Mouse (Mus musculus) stomach, postnatal 0 days (tissue): ENCODE results near the gene Cenpf. TPM values are rescaled to one million over a fixed set of nuclear protein-coding genes. Genes with fewer than 3 reads are reported as not detected.

Source experiments
- ATAC-seq: fragments of 200-750 bp; cut with Nextera tagmentation; 2 replicates; pipeline ENCODE4 v1.8.0; 2017; ENCODE audit not compliant: low FRiP score, low TSS enrichment
- DNase-seq: peaks from one replicate; pipeline ENCODE4 v3.0.0-alpha.2; 2016; ENCODE audit warnings: low spot score
- H3K27ac ChIP-seq: fragments of 300-500 bp; sonication (generic); replicated peaks from 2 replicates; pipeline ENCODE4 v1.5.1; 2014; ENCODE audit warnings: mild to moderate bottlenecking, control low read depth
- H3K27me3 ChIP-seq: fragments of 300-500 bp; sonication (generic); 2 replicates; pipeline ENCODE4 v1.6.1; 2014; ENCODE audit warnings: low read length; ENCODE audit not compliant: control insufficient read depth, insufficient read depth
- H3K36me3 ChIP-seq: fragments of 300-500 bp; sonication (generic); 2 replicates; pipeline ENCODE4 v1.6.1; 2014; ENCODE audit warnings: low read length, mixed read lengths; ENCODE audit not compliant: control insufficient read depth, insufficient read depth
- H3K4me1 ChIP-seq: fragments of 300-500 bp; sonication (generic); replicated peaks from 2 replicates; pipeline ENCODE4 v1.6.1; 2014; ENCODE audit warnings: antibody characterized with exemption; ENCODE audit not compliant: control insufficient read depth, insufficient read depth
- H3K4me2 ChIP-seq: fragments of 300-500 bp; sonication (generic); replicated peaks from 2 replicates; pipeline ENCODE4 v1.6.1; 2014; ENCODE audit warnings: low read depth, mild to moderate bottlenecking, control low read depth, moderate library complexity
- H3K4me3 ChIP-seq: fragments of 300-500 bp; sonication (generic); 2 replicates; pipeline ENCODE4 v1.5.1; 2014; ENCODE audit warnings: low read depth, low read length, control low read depth
- H3K9ac ChIP-seq: fragments of 300-500 bp; sonication (generic); 2 replicates; pipeline ENCODE4 v1.6.1; 2014; ENCODE audit warnings: mild to moderate bottlenecking, low read length, control low read depth, mixed read lengths
- H3K9me3 ChIP-seq: fragments of 300-500 bp; sonication (generic); 2 replicates; pipeline ENCODE4 v1.6.1; 2016; ENCODE audit warnings: low read length; ENCODE audit not compliant: control insufficient read depth
- CTCF ChIP-seq: IDR thresholded peaks from 2 replicates; pipeline ENCODE4 v1.5.1; 2016; ENCODE audit warnings: antibody characterized with exemption, low read depth, mild to moderate bottlenecking, moderate library complexity
- EP300 ChIP-seq: optimal IDR thresholded peaks from 2 replicates; pipeline ENCODE3; 2016; ENCODE audit warnings: antibody characterized with exemption
- WGBS: fragments of 180-500 bp; shearing (Covaris S2); extraction: QIAGEN DNeasy Blood & Tissue Kit; methylation state at CpG from one replicate; pipeline ENCODE4 v1.1.7; 2014; 5-methylcytosine and 5-hydroxymethylcytosine counted together
- polyA plus RNA-seq: library from polyadenylated mRNA; unstranded; fragments of >200 nt; fragmentation: Nextera tagmentation; extraction: Ambion mirVana; gene quantifications from 2 replicates; pipeline ENCODE4 v1.2.1, GENCODE M21; 2015

Cenpf gene
- polyA plus RNA-seq, 1 experiment from 2014 or later: 21.7 TPM

DNA sequence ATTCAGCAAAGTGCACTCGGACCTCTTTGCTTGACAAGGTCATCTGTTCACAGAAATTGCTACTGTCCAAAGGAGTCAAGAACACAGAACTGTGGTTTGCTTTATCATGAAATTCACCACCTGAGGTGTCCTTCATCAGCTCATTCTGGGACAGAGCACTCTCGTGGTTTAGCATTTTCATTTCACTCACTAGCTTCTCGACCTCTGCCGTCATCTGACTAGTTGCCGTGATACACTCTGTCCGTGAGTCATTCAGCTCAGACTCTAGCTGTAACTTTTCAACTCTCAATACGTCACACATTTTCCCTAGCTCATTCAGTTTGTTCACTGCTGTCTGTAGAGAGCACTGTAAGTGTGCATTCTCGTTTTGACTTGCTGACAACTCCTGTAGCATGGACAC, 30.5 kb downstream of the Cenpf start:
- WGBS: 90% methylated on average over 8 of the region's 8 CpGs
- H3K4me3 ChIP-seq: no peak overlapping the region
- H3K9me3 ChIP-seq: no peaks in the 10 kb centered on the region
- no peak for TF ChIP-seq EP300
- TF ChIP-seq CTCF: no peak
- H3K9ac ChIP-seq: no peak overlapping the region
- H3K27me3 ChIP-seq: no peaks in the 10 kb centered on the region
- peaks cover 18% of the 10 kb centered on the region for H3K36me3 ChIP-seq
- ATAC-seq: no peak
- no peak for DNase-seq
- no peaks in the 10 kb centered on the region for H3K4me1 ChIP-seq
- H3K27ac ChIP-seq: no peak overlapping the region
- no peak overlapping the region for H3K4me2 ChIP-seq

DNA sequence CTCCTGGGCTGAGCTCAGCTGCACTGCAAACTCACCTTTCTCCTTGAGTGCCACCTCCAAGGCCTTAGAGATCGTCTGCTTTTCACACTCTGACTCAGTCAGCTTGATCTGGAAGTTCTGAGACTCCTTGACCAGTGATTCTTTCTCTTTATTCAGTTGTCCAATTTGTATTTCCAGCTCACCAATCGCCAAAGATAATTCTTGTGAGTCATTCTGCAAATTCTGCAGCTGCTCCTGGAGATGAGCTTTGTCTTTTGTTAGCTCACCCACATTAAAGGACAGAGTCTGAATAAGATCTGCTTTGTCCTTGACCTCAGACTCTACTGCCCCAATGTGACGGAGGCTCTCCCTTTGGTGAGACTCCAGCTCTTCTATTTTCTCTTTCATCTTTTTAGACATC, 34.1 kb downstream of the Cenpf start:
- Histone ChIP-seq H3K9ac (no peak overlapping the region), H3K4me1 (no peaks in the 10 kb centered on the region), H3K27ac (no peak overlapping the region), H3K36me3 (peaks cover 21% of the 10 kb centered on the region), H3K9me3 (no peaks in the 10 kb centered on the region), H3K4me2 (no peak overlapping the region), H3K27me3 (no peaks in the 10 kb centered on the region), H3K4me3 (no peak overlapping the region)
- DNase-seq: no peak
- WGBS: 87% methylated on average over 3 of the region's 3 CpGs
- TF ChIP-seq CTCF: no peak
- TF ChIP-seq EP300: no peak
- ATAC-seq: no peak

DNA sequence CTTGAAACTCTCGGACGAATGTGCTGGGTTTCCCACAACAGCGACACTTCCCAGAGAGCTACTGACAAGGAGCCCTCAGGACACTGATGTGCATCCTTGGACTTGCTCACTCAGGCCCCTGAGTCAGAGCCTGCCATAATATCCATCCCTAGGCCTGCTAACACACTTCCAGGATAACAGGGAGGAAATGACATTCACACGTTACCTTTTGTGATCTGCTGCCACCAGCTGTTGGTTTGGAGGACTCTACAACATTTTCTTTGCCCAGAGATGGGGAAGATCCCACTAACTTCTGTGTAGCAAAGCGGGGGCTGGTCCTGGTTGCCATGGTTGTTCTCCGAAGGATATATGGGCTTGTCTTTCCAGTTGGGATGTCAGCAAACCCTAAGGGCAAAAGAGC, 41.3 kb downstream of the Cenpf start:
- no peak overlapping the region for H3K27ac ChIP-seq
- peaks cover 10% of the 10 kb centered on the region for H3K36me3 ChIP-seq
- peak; percentile 57 for TF ChIP-seq CTCF
- TF ChIP-seq EP300: no peak
- no peak overlapping the region for H3K4me2 ChIP-seq
- ATAC-seq (no peak), DNase-seq (no peak)
- H3K9me3 ChIP-seq: no peaks in the 10 kb centered on the region
- H3K27me3 ChIP-seq: no peaks in the 10 kb centered on the region
- H3K9ac ChIP-seq: no peak overlapping the region
- H3K4me1 ChIP-seq: no peaks in the 10 kb centered on the region
- H3K4me3 ChIP-seq: no peak overlapping the region
- WGBS: 90% methylated on average over 6 of the region's 6 CpGs

DNA sequence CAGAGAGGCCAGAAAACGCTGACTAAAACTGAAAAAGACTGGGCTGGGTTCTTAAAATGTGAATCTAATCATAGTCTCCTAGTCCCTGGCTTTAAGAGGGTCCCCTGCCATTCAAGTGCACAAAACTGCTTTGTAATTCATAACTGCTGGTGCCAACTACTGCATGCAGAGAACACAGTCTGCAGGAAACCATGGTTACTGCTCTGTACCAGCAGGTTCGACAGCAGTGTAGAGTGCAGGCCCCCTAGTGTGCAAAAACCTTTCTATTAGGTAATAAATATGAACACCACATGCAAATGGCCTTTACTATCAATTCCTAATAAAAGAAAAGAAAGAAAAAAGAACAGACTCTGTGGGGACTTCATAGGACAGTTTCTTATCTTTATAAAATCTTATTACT, 42.5 kb downstream of the Cenpf start:
- WGBS: 78% methylated on average over 2 of the region's 2 CpGs
- Histone ChIP-seq H3K27me3 (no peaks in the 10 kb centered on the region), H3K4me2 (no peak overlapping the region), H3K4me3 (no peak overlapping the region), H3K36me3 (peaks cover 10% of the 10 kb centered on the region), H3K4me1 (no peaks in the 10 kb centered on the region), H3K9ac (no peak overlapping the region), H3K9me3 (no peaks in the 10 kb centered on the region), H3K27ac (no peak overlapping the region)
- TF ChIP-seq EP300 (no peak), CTCF (peak; percentile 19; the same call in 1 of the 2 replicates)
- ATAC-seq (no peak), DNase-seq (no peak)

DNA sequence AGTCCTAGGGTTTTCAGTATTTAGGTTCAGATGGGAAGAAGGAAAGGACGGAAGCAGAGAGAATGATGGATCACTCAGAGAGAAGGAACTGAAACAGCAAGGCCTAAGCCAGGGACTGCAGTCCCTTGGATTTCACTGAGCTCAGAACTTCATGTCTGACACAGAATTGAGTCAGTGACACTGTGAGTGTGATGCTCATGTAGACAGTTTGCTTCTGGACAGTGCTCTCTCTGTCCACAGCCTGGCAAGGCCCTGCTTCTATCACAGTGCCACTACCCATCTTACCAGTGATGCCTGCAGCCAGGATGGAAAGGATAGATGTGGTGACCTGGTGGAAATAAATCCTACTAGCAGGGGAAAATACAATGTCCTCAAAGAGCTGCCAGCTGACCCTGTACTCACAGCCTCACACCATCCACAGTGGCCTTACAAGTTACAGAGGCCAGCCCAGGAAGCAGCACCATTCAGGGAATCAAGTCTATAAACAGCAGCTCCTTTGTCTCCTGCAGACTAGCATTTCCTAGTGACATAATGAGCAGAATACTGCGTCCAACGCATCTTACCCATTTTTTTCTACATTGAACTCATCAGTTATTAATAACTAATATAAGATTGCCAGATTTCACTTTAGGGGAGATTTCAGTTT, 43.1 kb downstream of the Cenpf start:
- H3K4me2 ChIP-seq: no peak overlapping the region
- DNase-seq (no peak), ATAC-seq (no peak)
- no peaks in the 10 kb centered on the region for H3K4me1 ChIP-seq
- TF ChIP-seq EP300: no peak
- TF ChIP-seq CTCF: no peak
- H3K27me3 ChIP-seq: no peaks in the 10 kb centered on the region
- no peaks in the 10 kb centered on the region for H3K9me3 ChIP-seq
- WGBS: 88% methylated on average over 3 of the region's 3 CpGs
- no peak overlapping the region for H3K4me3 ChIP-seq
- H3K36me3 ChIP-seq: peaks cover 10% of the 10 kb centered on the region
- no peak overlapping the region for H3K27ac ChIP-seq
- no peak overlapping the region for H3K9ac ChIP-seq

DNA sequence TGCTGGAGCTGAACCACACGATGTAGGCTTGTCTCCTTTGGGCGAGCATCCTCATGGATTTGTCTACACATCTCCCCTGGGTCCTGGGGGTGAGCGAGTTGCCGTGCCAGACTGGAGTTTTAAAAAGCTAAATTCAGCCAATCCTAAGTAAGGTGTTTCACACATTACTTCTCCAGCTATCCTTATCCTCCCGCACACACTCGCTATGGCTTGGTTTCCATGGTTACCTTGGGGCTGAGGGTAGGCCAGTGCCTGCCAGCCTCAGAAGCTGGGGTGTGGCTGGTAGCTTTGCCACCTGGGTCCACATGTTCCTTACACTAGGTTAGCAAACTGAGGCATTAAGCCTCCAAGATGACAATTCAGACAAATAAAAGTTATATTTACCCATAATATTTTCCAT, 48.3 kb downstream of the Cenpf start:
- Histone ChIP-seq H3K4me1 (no peaks in the 10 kb centered on the region), H3K4me3 (no peak overlapping the region), H3K4me2 (no peak overlapping the region), H3K9ac (no peak overlapping the region), H3K27me3 (no peaks in the 10 kb centered on the region), H3K27ac (no peak overlapping the region), H3K36me3 (peaks cover 8% of the 10 kb centered on the region; the same call in 1 of the 2 replicates), H3K9me3 (no peaks in the 10 kb centered on the region)
- no peak for DNase-seq
- no peak for ATAC-seq
- WGBS: 79% methylated on average over 6 of the region's 6 CpGs
- no peak for TF ChIP-seq EP300
- no peak for TF ChIP-seq CTCF
